Mouse (Mus musculus): Measurements from ENCODE around the gene Aim2.
"Not testable (repeated sequence)": the region's sequence is repeated elsewhere in the genome, so short reads cannot be mapped to it uniquely, and the experiment has no call there.

DNA sequence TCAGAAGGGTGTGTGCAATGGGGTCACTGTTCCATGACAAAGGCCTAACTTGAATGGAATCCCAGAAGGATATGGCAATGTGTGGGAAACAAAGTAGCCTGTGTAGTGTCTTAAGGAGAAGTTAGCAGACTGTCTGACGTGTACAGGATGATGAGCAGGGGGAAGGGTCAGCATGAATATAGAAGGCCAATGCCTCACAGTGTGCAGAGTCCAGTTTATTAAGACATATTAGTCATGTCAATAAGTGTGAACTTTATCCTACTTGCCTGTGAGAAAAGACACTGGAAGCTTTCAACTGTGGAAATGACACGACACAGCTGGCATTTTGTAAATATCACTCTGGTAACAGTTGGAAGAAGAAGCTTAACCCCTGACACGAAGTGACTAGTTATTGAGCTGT is 47.9 kb upstream of the Aim2 start:
- TF ChIP-seq POLR2A (IDR thresholded peaks at IDR 0.05; ENCODE audit: low read depth, low read length); CTCF (conservative IDR thresholded peaks at IDR 0.05; ENCODE audit: insufficient read depth, insufficient read length, low read depth, low read length): not testable (repeated sequence)
